Mouse (Mus musculus) right cerebral cortex, adult 2 months (tissue): ENCODE measurements around the gene Ets1.

Experiments
- DNase-seq, 2 experiments: peaks; one replicate each; pipeline ENCODE4 v3.0.0; 2021 to 2022; ENCODE audit warnings: low spot score in 2 of 2

Ets1 gene

DNA sequence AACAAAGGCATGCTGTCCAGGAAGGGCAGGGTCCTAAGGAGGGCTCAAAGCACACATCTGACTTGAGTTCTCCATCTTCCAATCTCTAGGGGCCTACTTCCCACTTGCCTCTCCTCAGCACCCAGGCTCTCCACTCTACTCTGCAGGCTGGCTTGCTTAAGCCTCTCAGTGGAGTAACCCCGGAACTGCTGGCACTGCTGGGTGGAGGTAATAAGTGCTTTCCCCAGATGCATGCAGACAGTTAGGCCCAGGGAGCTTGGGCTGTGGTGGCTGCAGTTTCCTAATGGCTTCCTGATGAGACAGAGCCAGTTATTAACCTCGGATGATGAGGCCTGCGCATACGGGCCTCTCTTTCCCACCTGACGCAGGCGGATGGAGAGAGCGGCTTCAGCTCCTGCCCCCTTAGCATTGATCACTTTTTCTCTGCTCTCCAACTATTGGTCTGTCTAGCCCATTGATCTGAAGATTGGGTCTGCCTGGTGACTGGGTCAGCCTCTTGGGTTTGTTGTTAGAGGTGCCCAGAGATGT is 76.4 kb downstream of the Ets1 start:
- no peak for DNase-seq

GRCm38 (mm10) chr9:32713106-32713505 is 77.1 kb downstream of the Ets1 start:
- no peak for DNase-seq

- no peak for DNase-seq
Observed at GRCm38 (mm10) chr9:32713790-32714189, 77.8 kb downstream of the Ets1 start.

GRCm38 (mm10) chr9:32714487-32714886 is 78.5 kb downstream of the Ets1 start:
- DNase-seq = no peak

DNA sequence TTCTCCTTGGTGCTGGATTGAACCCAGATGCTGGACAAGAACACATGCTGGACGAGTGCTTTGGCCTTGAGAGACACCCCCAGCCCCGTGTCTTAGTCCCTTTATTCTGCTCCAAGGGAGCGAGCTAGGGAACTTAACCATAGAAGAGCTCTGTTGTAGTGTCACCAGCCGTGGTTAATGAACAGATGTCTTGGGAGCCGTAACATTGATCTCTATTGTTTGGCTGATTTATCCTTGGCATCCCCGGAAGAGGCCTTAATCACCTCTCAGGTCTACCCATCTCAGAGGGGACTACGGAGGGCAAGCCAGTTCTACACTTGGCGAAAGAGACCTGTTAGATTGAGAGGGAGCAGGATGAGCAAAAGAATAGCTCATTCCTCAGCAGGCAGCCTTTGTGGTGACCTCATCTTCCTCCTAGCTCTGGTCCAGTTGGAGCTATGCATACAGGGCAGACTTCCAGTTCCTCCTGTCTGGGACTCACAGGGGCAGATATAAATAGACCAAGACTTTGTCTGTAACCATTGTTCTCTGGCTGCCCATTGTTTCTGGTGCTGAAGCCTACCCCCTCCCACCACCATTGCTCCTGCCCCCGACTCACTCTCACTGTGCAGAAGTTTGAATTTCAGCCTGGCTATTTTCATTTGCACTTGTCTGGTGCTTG is 79.9 kb downstream of the Ets1 start:
- DNase-seq = no peak

DNA sequence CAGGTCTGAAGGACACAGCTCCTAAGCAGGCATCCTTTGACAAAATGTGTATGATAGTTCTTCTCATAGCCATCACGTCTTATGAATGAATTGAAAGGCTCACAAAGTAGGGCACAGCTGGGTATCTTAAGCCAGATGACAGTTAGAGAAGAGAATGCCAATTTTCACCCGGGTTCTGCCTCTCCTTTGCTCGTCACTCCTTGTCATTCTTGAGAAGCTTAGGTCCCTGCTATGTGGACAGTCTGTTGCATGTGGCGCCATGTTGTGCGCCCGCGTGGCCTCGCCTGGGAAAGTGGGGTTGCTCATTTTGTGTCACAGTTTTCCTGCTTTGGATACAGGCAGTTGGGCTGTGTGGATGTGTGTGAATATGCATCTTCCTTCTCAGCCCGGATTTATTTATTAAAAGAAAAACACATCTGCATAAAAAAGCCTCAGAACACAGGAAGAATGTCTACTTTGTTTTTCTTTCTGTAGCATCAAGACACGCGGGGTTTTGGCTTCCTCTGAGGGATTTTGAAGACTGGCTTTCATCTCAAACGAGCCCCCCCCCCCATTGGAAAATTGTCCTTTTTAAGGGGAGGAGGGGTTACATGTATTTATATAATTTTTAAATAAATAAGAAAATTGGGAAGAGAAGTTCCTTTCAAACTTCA is 81.4 kb downstream of the Ets1 start:
- no peak for DNase-seq

DNA sequence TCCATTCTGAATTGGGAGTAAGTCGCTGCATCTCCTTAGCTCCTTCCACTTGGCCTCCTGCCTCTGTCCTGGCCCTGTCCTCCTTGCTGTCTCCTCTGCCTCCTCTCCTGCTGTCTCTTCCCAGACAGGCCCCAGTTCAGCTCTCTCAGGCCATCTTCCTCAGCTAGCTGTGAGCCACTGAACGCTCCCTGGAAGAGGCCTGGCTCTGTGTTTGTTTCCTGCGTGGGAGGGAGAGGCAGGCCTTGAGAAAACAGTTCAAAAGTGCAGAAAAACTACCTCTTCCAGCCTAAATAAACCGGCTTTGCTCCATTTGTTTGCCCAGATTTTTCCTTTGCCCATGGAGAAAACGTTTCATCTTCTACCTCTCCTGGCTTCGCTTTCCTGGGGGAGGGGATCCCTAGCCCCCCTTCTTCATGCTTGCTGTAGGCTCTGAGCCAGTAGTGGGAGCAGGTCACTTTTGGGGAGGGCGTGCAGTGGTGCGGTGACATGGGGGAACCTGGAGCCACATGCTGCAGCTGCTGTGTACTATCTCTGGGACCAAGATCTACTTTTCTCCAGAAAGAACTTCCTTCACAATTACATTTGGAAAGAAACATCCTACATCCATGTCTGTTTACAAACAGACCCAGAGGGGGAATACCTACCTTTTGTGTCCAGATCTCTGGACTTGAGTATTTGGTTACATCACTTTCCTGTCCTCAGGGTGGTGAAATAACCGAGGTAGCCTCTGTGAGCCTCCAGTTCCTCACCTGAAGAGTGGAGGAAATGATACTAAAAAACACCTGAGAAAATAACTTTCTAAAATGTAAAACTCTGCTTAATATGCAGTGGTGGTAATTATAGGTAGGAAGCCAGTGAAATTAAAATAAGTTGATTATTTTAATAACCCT is 82.2 kb downstream of the Ets1 start:
- no peak for DNase-seq

DNA sequence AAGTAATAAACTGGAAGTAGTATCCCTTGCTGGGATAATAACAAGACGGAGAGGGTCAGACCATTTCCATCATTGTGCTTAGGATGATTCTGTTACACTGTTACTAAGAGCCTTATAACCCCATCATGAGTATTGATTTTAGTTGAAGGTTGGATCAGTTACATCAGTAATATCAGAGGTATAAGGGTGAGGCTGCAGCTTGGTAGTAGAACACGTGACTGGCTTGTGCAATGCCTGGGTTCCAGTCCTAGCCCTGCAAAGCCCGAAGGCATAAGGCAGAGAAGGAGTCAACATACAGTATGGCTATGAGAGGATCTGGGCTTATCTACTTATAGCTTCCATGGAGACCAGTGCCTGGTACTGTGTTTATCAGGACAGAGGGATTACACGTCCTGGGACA is 82.8 kb downstream of the Ets1 start:
- no peak for DNase-seq

DNA sequence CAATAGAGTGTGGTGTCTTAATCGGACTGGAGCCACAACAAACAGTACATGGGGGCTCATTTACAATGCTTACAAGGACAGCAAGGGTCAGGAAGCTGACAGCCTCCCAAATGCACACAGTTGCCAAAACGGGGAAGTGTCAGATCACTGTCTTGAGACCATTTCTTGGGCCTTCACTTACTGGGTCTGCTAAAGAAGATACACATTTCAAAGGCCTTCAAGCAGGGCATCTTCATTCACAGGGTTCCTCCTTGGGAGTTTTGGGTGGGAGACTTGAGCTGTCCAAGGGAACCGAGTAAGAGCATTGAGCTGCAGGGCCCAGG is 83.9 kb downstream of the Ets1 start:
- DNase-seq = no peak

- no peak for DNase-seq
Observed at GRCm38 (mm10) chr9:32720264-32721031, 84.4 kb downstream of the Ets1 start.

DNA sequence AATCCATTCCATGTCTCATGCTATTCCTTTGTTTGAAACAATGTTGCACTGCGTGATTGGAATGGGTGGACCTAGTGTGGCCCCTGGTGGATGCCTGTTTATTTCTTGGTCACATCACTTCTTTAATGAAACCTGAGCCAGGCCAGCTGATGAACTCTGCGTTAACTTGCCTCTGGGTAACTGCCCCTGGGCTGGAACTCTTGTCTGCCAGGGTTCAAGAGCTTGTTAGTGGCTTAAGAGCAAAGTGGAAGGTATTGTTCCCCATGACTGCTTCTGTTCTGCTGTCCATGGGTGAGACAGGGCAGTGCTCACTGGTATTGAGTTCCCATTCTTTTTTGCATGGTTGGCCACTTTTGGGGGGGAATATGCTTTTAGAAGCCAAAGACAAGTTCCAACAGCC is 85.1 kb downstream of the Ets1 start:
- DNase-seq = no peak

- no peak for DNase-seq
Observed at GRCm38 (mm10) chr9:32722205-32722604, 86.2 kb downstream of the Ets1 start.

- DNase-seq = no peak
Observed at GRCm38 (mm10) chr9:32722969-32723368, 86.9 kb downstream of the Ets1 start.

DNA sequence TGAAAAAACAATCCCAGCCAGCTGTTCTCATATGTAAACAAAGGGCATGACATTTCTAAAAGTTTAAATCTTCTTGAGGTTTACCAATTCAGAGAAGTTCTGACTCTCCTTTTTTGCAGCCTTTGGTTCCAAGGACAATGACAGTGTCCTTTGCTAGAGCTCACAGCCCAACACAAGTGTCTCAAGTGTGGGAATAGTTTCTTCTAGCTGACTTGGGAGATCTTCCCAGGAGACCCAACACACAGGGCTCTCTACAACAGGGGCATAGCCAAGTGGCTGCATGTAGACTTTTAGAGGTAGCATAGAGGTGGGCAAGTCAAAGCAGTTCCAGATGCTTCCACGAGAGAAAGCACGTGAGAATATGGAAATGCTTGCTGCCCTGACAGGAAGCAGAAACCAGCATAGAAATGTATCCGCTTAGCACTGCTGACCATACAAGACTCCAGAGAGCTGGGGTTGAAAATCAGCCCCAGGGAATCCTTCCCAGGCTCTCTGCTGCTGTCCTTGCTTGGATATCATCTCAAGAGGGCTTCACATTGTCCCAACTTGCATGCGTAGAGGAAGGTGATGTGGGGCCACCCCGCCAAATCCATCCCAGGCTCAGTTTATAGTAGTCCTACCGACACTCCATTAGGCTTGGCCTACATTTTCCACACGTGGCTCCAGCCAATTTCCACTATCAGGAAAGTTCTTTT is 88.3 kb downstream of the Ets1 start:
- no peak for DNase-seq

GRCm38 (mm10) chr9:32725902-32726301 is 89.9 kb downstream of the Ets1 start:
- no peak for DNase-seq

- DNase-seq = no peak
Observed at GRCm38 (mm10) chr9:32726595-32726994, 90.6 kb downstream of the Ets1 start.

DNA sequence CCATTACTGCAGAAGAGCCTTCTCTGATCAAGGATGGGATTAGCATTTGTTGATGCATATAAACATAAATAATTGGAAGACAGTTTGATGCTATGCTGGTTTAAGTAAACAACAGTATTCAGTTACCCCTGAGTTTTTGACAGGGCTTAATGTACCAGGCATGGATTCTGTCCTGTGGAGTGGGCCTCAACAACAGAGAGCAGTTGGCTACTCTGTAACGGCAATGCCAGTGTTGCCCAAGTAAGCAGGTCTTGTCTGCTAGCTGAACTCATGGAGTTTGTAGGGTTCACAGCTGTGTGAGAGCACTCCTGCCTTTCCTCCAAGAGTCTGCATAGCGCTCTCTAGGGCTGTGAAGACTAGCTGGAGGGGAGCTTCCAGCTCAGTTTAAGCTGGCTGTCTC is 91.0 kb downstream of the Ets1 start:
- no peak for DNase-seq

- DNase-seq = no peak
Observed at GRCm38 (mm10) chr9:32728306-32728705, 92.3 kb downstream of the Ets1 start.

- no peak for DNase-seq
Observed at GRCm38 (mm10) chr9:32728806-32729205, 92.8 kb downstream of the Ets1 start.

GRCm38 (mm10) chr9:32729207-32729606 is 93.2 kb downstream of the Ets1 start:
- DNase-seq = no peak

GRCm38 (mm10) chr9:32730001-32730655 is 94.1 kb downstream of the Ets1 start:
- no peak for DNase-seq
